Mouse (Mus musculus): ENCODE results near the gene Ammecr1.

DNA sequence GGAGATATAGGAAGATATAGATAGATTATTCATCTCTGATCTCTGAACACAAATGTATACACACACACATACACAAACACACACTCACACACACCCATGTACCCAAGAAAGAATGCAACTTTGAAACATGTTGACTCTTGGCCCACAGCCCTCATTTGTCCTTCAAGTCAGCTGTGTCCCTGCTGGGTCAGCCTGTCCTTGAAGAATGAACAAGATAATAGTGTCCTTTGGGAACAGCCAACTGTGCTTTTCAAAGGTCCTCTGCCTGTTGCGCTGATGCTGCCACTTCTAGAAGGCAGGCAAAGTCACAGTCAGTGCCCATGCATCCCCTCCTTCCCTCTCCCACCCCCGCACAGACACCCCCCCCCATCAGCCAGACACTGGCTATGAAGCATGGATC is 127.7 kb downstream of the Ammecr1 start:
- TF ChIP-seq GATA1 (IDR thresholded peaks at IDR 0.05; ENCODE audit: borderline replicate concordance, low read length) (no peak), CTCF (IDR thresholded peaks at IDR 0.05; ENCODE audit: low read depth, low read length) (no peak)
